Mouse (Mus musculus) c-Kit-positive CD71-positive TER-119-positive erythroid progenitor cells, embryonic 14.5 days (primary cell): Measurements from ENCODE around the gene Ano10.

Experiments used
- DNase-seq: peaks from one replicate; pipeline ENCODE4 v3.0.0-alpha.2; 2013; ENCODE audit warnings: low spot score

Ano10 gene

GRCm38 (mm10) chr9:122290192-122290591, 4.0 kb downstream of the Ano10 start:
- no peak for DNase-seq

- no peak for DNase-seq
Measured at GRCm38 (mm10) chr9:122288416-122288815, 5.8 kb downstream of the Ano10 start.

DNA sequence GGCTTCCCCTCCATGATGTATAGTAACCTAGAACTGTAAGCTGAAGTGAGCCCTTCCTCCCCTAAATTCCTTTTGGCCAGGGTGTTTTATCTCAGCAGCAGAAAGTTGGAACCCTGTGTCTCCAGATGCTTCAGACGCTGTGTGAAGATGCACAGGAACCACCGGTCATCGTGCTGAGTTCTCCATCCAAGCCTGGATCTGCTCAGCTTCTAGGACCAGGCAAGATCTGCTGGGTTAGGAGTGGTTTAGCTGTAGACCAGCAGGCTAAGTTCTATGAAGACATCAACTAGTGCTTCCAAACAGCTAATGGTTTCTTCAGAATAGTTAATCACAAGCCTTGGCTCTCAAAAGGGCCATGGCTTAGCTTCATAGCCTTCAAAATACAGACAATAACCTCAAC, 6.7 kb downstream of the Ano10 start:
- no peak for DNase-seq

- no peak for DNase-seq
Measured at GRCm38 (mm10) chr9:122285833-122286310, 8.4 kb downstream of the Ano10 start.

DNA sequence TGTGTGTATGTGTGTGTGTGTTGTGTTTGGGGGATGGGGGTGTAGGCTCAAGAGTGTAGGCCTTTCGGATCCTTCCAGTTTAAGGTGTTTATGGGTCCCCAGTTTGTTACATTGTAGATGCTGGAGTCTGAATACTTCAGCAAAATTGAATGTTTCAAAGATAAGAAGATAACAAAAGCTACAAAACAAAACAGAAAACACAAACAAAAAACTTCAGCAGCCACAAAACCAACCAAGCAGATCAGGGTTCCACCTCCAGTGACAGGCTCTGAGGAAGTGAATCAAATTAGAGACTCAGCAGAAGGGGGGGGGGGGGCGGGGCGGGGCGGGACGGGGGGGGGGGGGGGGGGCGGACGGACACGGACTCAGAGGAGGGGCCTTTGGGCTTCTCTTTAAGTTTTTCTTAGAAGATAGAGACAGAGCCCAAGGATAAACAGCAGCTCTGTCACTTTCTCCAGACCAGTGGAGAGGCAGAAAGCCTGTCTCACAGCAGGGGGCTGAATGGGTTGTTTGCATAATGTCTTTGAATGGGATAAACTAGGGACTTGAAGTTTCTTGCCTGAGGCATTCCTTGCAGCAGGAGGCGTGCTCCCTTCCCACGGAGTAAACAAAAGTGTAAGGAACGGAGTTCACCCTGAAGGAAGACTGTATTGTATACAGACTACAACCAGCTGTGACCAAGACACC, 8.9 kb downstream of the Ano10 start:
- DNase-seq: no peak

GRCm38 (mm10) chr9:122284696-122285095, 9.5 kb downstream of the Ano10 start:
- no peak for DNase-seq

DNA sequence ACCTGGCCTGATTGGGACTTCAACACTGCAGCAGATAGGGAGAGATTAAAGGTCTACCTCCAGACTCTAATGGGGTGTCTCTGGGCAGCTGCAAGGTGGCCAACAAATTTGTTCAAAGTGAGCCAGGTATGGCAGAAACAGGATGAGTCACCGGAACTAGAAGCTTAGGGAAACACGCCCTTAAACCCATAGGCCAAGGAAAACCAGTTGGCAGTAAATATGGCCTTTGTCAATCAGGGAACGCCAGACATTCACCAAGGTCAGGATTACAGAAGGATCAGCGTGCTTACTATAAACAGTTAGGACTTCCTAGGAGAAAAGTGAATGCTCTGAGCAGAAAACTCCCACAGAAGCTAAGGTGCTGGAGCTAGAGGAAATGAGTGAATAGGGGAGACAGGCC, 13.2 kb downstream of the Ano10 start:
- no peak for DNase-seq

DNA sequence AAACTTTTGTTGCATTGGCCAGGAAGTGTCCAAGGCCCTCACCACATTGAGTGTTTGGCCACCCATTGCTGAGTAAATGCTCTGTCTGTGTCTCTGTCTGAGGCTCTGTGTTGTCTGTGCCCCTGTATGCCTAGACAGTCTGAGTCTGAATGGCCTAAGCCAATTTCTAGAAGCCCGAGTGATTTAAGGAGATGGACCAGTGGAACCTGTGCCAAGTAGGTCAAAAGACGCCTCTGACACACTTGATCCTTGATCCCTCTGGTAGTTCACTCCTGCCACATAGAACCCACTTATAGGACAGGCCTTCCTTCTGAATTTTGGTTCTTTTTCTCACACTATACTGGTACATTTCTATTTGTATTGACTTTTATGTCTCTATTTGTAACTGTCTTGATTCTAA, 17.6 kb downstream of the Ano10 start:
- no peak for DNase-seq

DNA sequence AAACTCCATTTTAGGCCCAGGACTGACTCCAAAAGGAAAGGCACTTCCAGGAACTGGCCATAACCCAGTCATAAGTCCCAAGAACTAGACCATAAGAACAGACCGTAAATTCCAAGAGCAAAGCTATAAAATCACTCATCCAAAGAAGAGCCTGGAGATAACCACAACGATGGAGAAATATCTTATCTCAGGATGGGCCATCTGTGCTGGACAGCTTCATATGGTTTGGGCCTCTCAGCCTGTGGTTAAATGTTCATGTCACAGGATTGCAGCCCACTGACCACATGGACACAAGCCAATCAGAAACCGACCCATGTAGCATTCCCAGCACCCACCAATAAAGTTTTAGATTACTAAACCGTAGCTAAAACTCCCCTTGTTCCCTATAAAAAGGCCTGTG, 18.1 kb downstream of the Ano10 start:
- DNase-seq: no peak

DNA sequence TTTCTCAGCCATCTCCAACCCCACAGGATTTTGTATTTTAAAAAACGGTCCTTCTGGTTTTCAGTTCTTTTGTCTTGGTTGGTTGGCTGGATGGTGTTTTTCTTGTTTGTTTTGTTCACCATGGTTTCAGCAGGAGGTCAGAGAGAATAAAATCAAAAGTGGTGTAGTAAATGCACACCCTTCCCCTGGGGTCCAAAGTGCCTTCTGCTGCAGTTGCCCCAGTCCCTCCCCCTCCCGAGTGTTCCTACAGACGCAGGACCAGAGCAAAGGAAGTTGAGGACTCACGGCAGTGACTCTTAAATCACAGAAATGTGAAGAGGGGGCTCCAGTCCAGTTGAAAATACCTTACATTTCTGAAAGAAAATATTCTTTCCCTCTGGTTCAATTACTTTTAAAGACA, 19.9 kb downstream of the Ano10 start:
- DNase-seq: no peak

DNA sequence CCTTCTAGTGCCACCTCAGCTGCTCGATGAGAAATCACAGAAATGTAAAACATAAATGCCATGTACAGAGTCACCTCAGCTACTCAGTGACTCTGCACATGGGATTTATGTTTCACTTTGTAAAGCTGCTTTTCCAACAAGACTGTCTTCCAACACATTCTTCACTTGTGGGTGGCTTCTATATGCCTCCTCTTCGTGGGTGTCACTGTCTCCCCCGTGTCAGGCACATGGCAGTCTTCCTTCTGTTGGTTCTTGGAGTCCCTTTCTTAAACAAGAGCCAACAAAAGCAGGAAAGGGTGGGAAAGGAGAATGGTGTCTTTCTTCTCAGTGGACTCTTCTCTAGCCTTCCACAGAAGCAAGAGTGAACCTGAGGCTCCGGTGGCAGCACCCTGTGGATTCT, 20.3 kb downstream of the Ano10 start:
- no peak for DNase-seq

DNA sequence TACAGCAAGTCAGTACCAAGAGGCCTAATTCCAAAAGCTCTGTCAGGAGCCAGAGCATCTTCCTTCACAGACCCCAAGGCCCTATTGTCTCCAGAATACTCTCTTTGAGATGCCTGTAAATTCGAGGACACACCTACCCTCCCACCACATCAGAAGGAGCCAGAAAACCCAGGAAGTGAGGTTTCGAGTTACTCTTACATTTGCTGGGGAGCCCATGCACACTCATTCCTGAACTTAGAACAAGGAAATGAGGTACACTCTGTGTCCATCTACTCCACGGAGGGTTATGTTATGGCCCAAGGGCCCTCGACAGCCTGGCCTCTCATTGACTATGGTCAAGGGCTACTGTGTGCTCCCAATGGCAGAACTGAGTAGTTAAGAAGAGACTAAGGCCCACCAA, 22.4 kb downstream of the Ano10 start:
- no peak for DNase-seq

DNA sequence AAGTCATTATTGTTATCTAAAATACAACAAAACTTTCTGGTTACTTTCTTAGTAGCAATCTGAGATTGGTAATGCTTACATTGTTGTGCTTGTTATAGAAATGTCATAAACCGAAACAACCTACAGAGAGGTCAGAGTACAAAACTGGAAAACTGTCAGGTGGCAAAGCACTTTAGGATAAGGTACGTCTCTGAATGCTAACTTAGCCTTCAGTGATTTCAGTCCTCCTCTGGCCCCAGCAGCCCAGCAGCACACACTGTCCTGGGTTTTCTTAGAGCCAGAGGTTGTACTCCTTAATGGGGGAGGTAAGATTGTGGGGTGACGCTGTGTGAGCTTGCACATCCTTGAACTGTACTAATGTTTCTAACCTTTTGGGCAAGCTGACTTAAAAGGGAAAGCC, 22.9 kb downstream of the Ano10 start:
- no peak for DNase-seq

DNA sequence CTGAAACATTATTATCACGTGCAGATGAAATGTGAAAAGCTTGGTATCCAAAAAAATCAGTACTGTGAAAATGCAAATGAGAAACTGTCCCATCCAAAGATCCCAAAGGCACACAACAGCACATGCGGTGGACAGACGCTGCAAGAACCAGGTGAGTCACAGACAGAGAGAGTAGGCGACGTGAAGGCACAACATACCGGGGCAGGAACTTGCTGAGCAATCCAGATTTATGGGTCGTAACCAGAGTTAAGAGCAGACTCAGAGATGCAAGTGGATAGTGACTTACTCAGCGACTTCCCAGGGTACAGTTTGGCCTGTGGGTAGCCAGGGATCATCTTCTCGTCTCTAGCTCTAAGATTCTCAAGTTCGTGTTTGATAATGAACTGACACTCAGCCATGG, 23.3 kb downstream of the Ano10 start:
- no peak for DNase-seq

DNA sequence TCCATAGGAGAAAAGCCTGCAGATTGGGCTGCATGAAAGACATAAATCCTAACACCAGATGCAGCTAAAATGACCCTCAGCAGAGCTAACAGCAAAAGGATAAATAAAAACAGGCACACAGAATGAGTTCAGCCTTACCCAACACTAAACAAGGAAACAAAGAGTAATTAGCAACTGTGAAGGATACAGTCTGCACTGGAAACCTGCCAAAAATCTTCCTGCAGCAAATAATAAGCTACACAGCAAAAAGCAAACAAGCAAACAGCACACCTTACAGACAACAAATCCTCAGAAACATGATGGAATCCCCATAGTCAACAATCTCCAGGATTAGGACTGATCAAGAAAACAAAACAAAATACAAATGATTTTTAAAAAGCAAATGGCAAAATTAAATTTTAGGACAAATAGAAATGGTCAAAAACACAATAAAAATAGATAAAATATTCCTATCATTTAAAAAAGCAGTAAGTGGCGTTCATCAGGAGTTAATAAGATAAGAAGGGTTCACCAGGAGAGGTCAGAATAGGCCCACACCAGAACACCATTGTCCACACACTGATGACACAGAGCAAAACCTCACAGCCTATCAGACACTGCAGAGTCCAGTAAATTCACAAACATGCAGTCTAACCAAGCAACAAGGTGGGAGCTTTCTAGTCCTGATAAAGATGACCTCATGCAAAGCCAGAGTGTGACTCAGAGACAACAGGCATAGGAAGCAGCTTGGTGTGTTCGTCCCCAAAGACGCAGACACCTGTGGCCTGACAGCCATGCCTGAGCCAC, 24.8 kb downstream of the Ano10 start:
- DNase-seq: no peak

- no peak for DNase-seq
Measured at GRCm38 (mm10) chr9:122265526-122266210, 28.6 kb downstream of the Ano10 start.

GRCm38 (mm10) chr9:122263140-122263539, 31.1 kb downstream of the Ano10 start:
- DNase-seq: no peak

DNA sequence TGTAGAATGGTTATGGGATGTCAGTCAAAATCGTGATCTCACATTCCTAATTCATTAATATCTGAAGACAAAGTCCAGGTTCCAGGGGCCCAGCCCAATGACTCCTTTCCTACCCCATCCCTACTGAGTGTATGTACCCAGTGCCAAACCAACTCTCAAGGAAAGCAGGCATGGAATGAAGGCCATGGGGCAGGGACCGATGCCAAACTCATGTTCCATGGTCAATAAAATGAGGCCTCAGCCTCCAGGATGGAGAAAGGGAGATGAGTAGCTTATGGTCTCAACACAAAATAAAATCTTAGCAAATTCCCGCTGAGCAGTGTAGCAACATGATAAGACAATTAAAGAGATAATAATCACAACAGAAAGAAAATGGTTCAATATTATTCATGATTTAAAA, 39.8 kb downstream of the Ano10 start:
- no peak for DNase-seq

DNA sequence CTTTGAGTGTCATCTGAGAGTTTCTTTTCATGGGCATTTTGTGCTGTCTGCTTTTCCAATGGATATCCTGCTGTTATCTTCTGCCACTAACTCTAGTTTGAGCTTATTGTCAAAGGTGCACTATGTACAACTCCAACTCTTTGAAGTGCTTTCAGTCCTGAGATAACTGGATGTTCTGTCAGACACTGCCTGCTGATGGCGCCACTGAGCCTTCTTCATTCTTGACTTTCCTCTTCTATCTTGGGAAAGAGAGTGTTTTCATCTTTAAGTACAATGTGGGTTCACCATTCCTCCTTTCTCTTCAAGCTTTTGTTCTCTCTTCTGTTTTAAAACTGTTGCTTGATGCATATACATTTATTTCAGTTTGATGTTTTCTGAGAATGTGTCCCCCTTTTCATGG, 42.1 kb downstream of the Ano10 start:
- no peak for DNase-seq

- DNase-seq: no peak
Measured at GRCm38 (mm10) chr9:122248168-122248567, 46.1 kb downstream of the Ano10 start.

GRCm38 (mm10) chr9:122247430-122248027, 46.7 kb downstream of the Ano10 start:
- peak; percentile 71 for DNase-seq

GRCm38 (mm10) chr9:122245879-122246278, 48.3 kb downstream of the Ano10 start:
- DNase-seq: no peak

- DNase-seq: no peak
Measured at GRCm38 (mm10) chr9:122245471-122245870, 48.8 kb downstream of the Ano10 start.
